In the genomic region with DNA sequence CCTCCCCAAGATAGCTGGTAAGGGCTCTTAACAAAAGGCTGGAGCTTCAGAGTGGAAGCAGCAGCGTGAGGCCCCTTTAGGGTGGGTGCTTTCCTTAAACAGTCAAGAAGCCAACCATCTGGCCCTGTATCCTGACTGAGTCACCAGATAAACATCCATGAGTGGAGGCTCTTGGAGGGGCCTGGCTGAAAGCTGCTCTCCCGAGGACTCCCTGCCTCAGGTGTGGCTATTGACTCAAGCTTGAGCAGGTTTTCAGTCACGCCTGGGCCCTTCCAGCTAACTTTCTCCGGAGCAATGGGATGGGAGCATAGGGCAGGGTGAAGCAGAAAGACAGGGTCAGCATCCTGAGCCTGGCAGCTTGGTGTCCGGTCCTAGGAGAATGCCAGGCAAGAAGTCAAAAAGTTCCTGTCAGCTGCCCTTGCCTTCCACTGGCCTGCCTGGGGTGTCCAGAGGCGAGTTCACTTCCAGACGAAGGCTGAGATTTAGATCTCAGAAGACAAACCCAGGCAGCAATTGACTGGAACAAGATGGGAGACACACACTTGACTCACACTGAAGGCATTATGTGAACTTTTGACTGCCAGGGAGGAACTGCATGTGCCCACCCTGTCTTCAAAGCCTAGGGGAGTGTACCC, we compare ENCODE assay signal across 9 mouse cellular contexts. TPM values are rescaled to one million over a fixed set of nuclear protein-coding genes. Genes with fewer than 3 reads are reported as not detected.
DNase-seq lines count a peak whose midpoint lies in the region; ATAC-seq and TF ChIP-seq lines count a peak whose summit lies in the region.
"Had no signal": no experiment of that assay in that cellular context is flagged by ENCODE, and none has a peak within 500 bp of the region (broad histone marks: within the 10 kb centered on the region; RNA-seq: fewer than 3 reads in every experiment).

No protein-coding gene starts in this region.

- peak overlapping the region; percentile 72 for H3K27ac ChIP-seq in gastrocnemius, adult 2 months
- H3K27ac ChIP-seq in embryonic facial prominence, embryonic 13.5 days = peak overlapping the region; percentile 66
- H3K27ac ChIP-seq in thymus, adult 2 months (ENCODE audit: control insufficient read depth, insufficient read depth, low read length) = no peak overlapping the region

- H3K4me2 ChIP-seq in embryonic facial prominence, embryonic 13.5 days = peak overlapping the region; percentile 22

- TF ChIP-seq POLR2A in thymus, adult 2 months (IDR thresholded peaks at IDR 0.05; ENCODE audit: control insufficient read depth, extremely low read depth, insufficient read depth, low read length, poor library complexity) = no peak

- DNase-seq in gastrocnemius, adult 2 months = no peak
- DNase-seq in gastrocnemius, adult 8-10 months (ENCODE audit: low spot score in 2 of 2) = no peak
- peak; percentile 78 for DNase-seq in 3134 (ENCODE audit: extremely low read depth, insufficient read length, low spot score)
- peak; percentile 81 to 90 for DNase-seq in lung, adult 18-20 months
- no peak for DNase-seq in thymus, adult 2 months
- no peak for DNase-seq in thymus, adult 18-20 months

- H3K27me3 ChIP-seq in embryonic facial prominence, embryonic 13.5 days = no peaks in the 10 kb centered on the region
- no peaks in the 10 kb centered on the region for H3K27me3 ChIP-seq in thymus, adult 2 months (ENCODE audit: control insufficient read depth, insufficient read depth, low read length)

- ATAC-seq in embryonic facial prominence, embryonic 13.5 days (ENCODE audit: insufficient number of reproducible peaks, insufficient read depth, low FRiP score, low TSS enrichment, low read depth) = no peak
- no peak for ATAC-seq in granulocyte monocyte progenitor cell, adult 5-6 weeks (replicated peaks; ENCODE audit: poor library complexity, severe bottlenecking)

- no peaks in the 10 kb centered on the region for H3K9me3 ChIP-seq in embryonic facial prominence, embryonic 13.5 days

- peak overlapping the region; percentile 52 for H3K4me3 ChIP-seq in gastrocnemius, adult 2 months
- H3K4me3 ChIP-seq in embryonic facial prominence, embryonic 13.5 days = no peak overlapping the region
- H3K4me3 ChIP-seq in thymus, adult 2 months (ENCODE audit: control insufficient read depth, insufficient read depth, low read length) = no peak overlapping the region
- H3K4me3 ChIP-seq: erythroblast, embryonic 14.5 days had no signal

- H3K9ac ChIP-seq in embryonic facial prominence, embryonic 13.5 days = 0 out of 2 replicates have a peak overlapping the region, but pooled peaks have one; percentile 36

- no peaks in the 10 kb centered on the region for H3K36me3 ChIP-seq in embryonic facial prominence, embryonic 13.5 days
- H3K36me3 ChIP-seq in thymus, adult 2 months (ENCODE audit: control insufficient read depth, insufficient read depth, low read length) = no peaks in the 10 kb centered on the region

- TF ChIP-seq CTCF in gastrocnemius, adult 2 months (IDR thresholded peaks at IDR 0.05) = no peak
- TF ChIP-seq CTCF in thymus, adult 2 months (IDR thresholded peaks at IDR 0.05; ENCODE audit: borderline replicate concordance, control insufficient read depth, extremely low read depth, insufficient read depth, low read length, poor library complexity) = no peak

- peaks cover 62% of the 10 kb centered on the region for H3K4me1 ChIP-seq in embryonic facial prominence, embryonic 13.5 days
- H3K4me1 ChIP-seq in thymus, adult 2 months (replicated peaks; ENCODE audit: control insufficient read depth, insufficient read depth, low read length) = peaks cover 10% of the 10 kb centered on the region

- WGBS in embryonic facial prominence, embryonic 13.5 days = 51% methylated on average over 7 of the region's 7 CpGs
- 91% methylated on average over 7 of the region's 7 CpGs for WGBS in thymus, adult 2 months

- intact Hi-C loops in gastrocnemius, adult 2 months (cut with DNase I) = no loop called here

RNA-seq across cellular contexts. Expression of a gene that starts 30.4 kb away (rescaled TPM):
- 10 to 100 TPM; 28.2 to 44.8 TPM for total RNA-seq in gastrocnemius, adult 2 months (2021)
- total RNA-seq in gastrocnemius, adult 8-10 months (2022) = 10 to 100 TPM; 12.4 to 21.6 (median 15.2) TPM
- 7.7 and 8.7 TPM in 2 replicates for polyA plus RNA-seq in embryonic facial prominence, embryonic 13.5 days (2015; fragmentation: Nextera tagmentation; extraction: Ambion mirVana)
- 3.5 and 5.3 TPM in 2 replicates for total RNA-seq in granulocyte monocyte progenitor cell, adult 5-6 weeks (2014; fragmentation: Nextera tagmentation)
- total RNA-seq in granulocyte monocyte progenitor cell, adult 5-6 weeks (2017) = 2.3 and 2.7 TPM in 2 replicates
- 17.1 and 20.4 TPM in 2 replicates for polyA plus RNA-seq in thymus, adult 2 months (2012; rRNA removed)

Comparison
In these comparisons a context has a peak if more than half of its experiments do, and no peak if none do; other contexts are left out.
1. DNase-seq: peak in 3134 (single experiment) and lung, adult 18-20 months (2 of 2); none in gastrocnemius, adult 2 months (single experiment), gastrocnemius, adult 8-10 months (0 of 2), thymus, adult 2 months (single experiment) and thymus, adult 18-20 months (0 of 2).